Mouse (Mus musculus) brain, embryonic 14.5 days (tissue): Measurements from ENCODE around the gene Tnk1. TPM values are rescaled to one million over a fixed set of nuclear protein-coding genes. Genes with fewer than 3 reads are reported as not detected.

ENCODE experiments used
- DNase-seq: peaks from one replicate; pipeline ENCODE4 v3.0.0-alpha.2; 2011; ENCODE audit warnings: low read depth
- CTCF ChIP-seq: fragments of 200-500 bp; IDR thresholded peaks from 2 replicates; pipeline ENCODE4 v1.5.1; 2012; ENCODE audit warnings: inconsistent platforms, mild to moderate bottlenecking, moderate library complexity, borderline replicate concordance; ENCODE audit not compliant: insufficient read depth, insufficient read length; ENCODE audit errors: extremely low read depth
- POLR2A ChIP-seq: fragments of 200-500 bp; IDR thresholded peaks from 2 replicates; pipeline ENCODE4 v1.6.1; 2012; ENCODE audit warnings: mild to moderate bottlenecking, inconsistent platforms, borderline replicate concordance; ENCODE audit not compliant: poor library complexity, insufficient read depth, insufficient read length, severe bottlenecking; ENCODE audit errors: extremely low read depth
- polyA plus RNA-seq: library from polyadenylated mRNA; depleted of rRNA; stranded (reverse); fragments of >200 nt; gene quantifications from 2 replicates; pipeline ENCODE4 v1.2.3, GENCODE M21; 2012

The Tnk1 gene
- polyA plus RNA-seq, 1 experiment = 0.29 TPM

GRCm38 (mm10) chr11:69883066-69883465 is 24.5 kb upstream of the Tnk1 start:
- DNase-seq = no peak
- no peak for TF ChIP-seq POLR2A
- peak; percentile 46 for TF ChIP-seq CTCF

- DNase-seq = no peak
- TF ChIP-seq POLR2A (no peak), CTCF (no peak)
Observed at GRCm38 (mm10) chr11:69881787-69882670, 23.5 kb upstream of the Tnk1 start.

- TF ChIP-seq CTCF = no peak
- TF ChIP-seq POLR2A = no peak
- peak; percentile 72 for DNase-seq
Observed at GRCm38 (mm10) chr11:69880853-69881603, 22.5 kb upstream of the Tnk1 start, which contains the start of gene Kctd11. TSS of gene Kctd11 (minus strand) at chr11:69881406.

- no peak for TF ChIP-seq POLR2A
- TF ChIP-seq CTCF = peak; percentile 84
- DNase-seq = peak; percentile 73
Observed at GRCm38 (mm10) chr11:69880506-69880852, 21.9 kb upstream of the Tnk1 start.

- no peak for DNase-seq
- TF ChIP-seq CTCF (no peak), POLR2A (no peak)
Observed at GRCm38 (mm10) chr11:69879711-69880110, 21.2 kb upstream of the Tnk1 start.

- DNase-seq = no peak
- TF ChIP-seq CTCF (no peak), POLR2A (no peak)
Observed at GRCm38 (mm10) chr11:69878952-69879351, 20.4 kb upstream of the Tnk1 start.

- TF ChIP-seq POLR2A = no peak
- TF ChIP-seq CTCF = no peak
- peak; percentile 38 for DNase-seq
Observed at GRCm38 (mm10) chr11:69878399-69878798, 19.9 kb upstream of the Tnk1 start.

GRCm38 (mm10) chr11:69877878-69878277 is 19.3 kb upstream of the Tnk1 start, which contains the start of gene Tmem95:
TSS of gene Tmem95 (minus strand) at chr11:69878018.
- TF ChIP-seq POLR2A (no peak), CTCF (no peak)

GRCm38 (mm10) chr11:69876867-69877266 is 18.3 kb upstream of the Tnk1 start:
- TF ChIP-seq POLR2A = no peak
- peak; percentile 86 for TF ChIP-seq CTCF
- peak; percentile 87 for DNase-seq

More at GRCm38 (mm10) chr11:69877878-69878277, 19.3 kb upstream of the Tnk1 start, which contains the start of gene Tmem95:
- DNase-seq = no peak

- DNase-seq = no peak
- TF ChIP-seq CTCF (no peak), POLR2A (no peak)
Observed at GRCm38 (mm10) chr11:69876186-69876585, 17.7 kb upstream of the Tnk1 start.

GRCm38 (mm10) chr11:69872451-69872850 is 13.9 kb upstream of the Tnk1 start:
- no peak for DNase-seq
- TF ChIP-seq POLR2A = no peak
- TF ChIP-seq CTCF = no peak

- no peak for DNase-seq
- TF ChIP-seq POLR2A (no peak), CTCF (no peak)
Observed at GRCm38 (mm10) chr11:69871822-69872221, 13.3 kb upstream of the Tnk1 start.

GRCm38 (mm10) chr11:69870289-69871069 is 11.9 kb upstream of the Tnk1 start:
- no peak for TF ChIP-seq POLR2A
- no peak for DNase-seq

- DNase-seq = no peak
- no peak for TF ChIP-seq CTCF
- no peak for TF ChIP-seq POLR2A
Observed at GRCm38 (mm10) chr11:69867335-69867734, 8.8 kb upstream of the Tnk1 start.
